Mouse (Mus musculus) stomach, postnatal 0 days (tissue): Measurements from ENCODE around the gene Txndc12. TPM values are rescaled to one million over a fixed set of nuclear protein-coding genes. Genes with fewer than 3 reads are reported as not detected.

Experiments used
- ATAC-seq: fragments of 200-750 bp; cut with Nextera tagmentation; 2 replicates; pipeline ENCODE4 v1.8.0; 2017; ENCODE audit not compliant: low FRiP score, low TSS enrichment
- DNase-seq: peaks from one replicate; pipeline ENCODE4 v3.0.0-alpha.2; 2016; ENCODE audit warnings: low spot score
- H3K27ac ChIP-seq: fragments of 300-500 bp; sonication (generic); replicated peaks from 2 replicates; pipeline ENCODE4 v1.5.1; 2014; ENCODE audit warnings: mild to moderate bottlenecking, control low read depth
- H3K27me3 ChIP-seq: fragments of 300-500 bp; sonication (generic); 2 replicates; pipeline ENCODE4 v1.6.1; 2014; ENCODE audit warnings: low read length; ENCODE audit not compliant: control insufficient read depth, insufficient read depth
- H3K36me3 ChIP-seq: fragments of 300-500 bp; sonication (generic); 2 replicates; pipeline ENCODE4 v1.6.1; 2014; ENCODE audit warnings: low read length, mixed read lengths; ENCODE audit not compliant: control insufficient read depth, insufficient read depth
- H3K4me1 ChIP-seq: fragments of 300-500 bp; sonication (generic); replicated peaks from 2 replicates; pipeline ENCODE4 v1.6.1; 2014; ENCODE audit warnings: antibody characterized with exemption; ENCODE audit not compliant: control insufficient read depth, insufficient read depth
- H3K4me2 ChIP-seq: fragments of 300-500 bp; sonication (generic); replicated peaks from 2 replicates; pipeline ENCODE4 v1.6.1; 2014; ENCODE audit warnings: low read depth, mild to moderate bottlenecking, control low read depth, moderate library complexity
- H3K4me3 ChIP-seq: fragments of 300-500 bp; sonication (generic); 2 replicates; pipeline ENCODE4 v1.5.1; 2014; ENCODE audit warnings: low read depth, low read length, control low read depth
- H3K9ac ChIP-seq: fragments of 300-500 bp; sonication (generic); 2 replicates; pipeline ENCODE4 v1.6.1; 2014; ENCODE audit warnings: mild to moderate bottlenecking, low read length, control low read depth, mixed read lengths
- H3K9me3 ChIP-seq: fragments of 300-500 bp; sonication (generic); 2 replicates; pipeline ENCODE4 v1.6.1; 2016; ENCODE audit warnings: low read length; ENCODE audit not compliant: control insufficient read depth
- CTCF ChIP-seq: IDR thresholded peaks from 2 replicates; pipeline ENCODE4 v1.5.1; 2016; ENCODE audit warnings: antibody characterized with exemption, low read depth, mild to moderate bottlenecking, moderate library complexity
- EP300 ChIP-seq: optimal IDR thresholded peaks from 2 replicates; pipeline ENCODE3; 2016; ENCODE audit warnings: antibody characterized with exemption
- WGBS: fragments of 180-500 bp; shearing (Covaris S2); extraction: QIAGEN DNeasy Blood & Tissue Kit; methylation state at CpG from one replicate; pipeline ENCODE4 v1.1.7; 2014; 5-methylcytosine and 5-hydroxymethylcytosine counted together
- polyA plus RNA-seq: library from polyadenylated mRNA; unstranded; fragments of >200 nt; fragmentation: Nextera tagmentation; extraction: Ambion mirVana; gene quantifications from 2 replicates; pipeline ENCODE4 v1.2.1, GENCODE M21; 2015

The Txndc12 gene
- polyA plus RNA-seq, 1 experiment from 2014 or later = 66.7 TPM

DNA sequence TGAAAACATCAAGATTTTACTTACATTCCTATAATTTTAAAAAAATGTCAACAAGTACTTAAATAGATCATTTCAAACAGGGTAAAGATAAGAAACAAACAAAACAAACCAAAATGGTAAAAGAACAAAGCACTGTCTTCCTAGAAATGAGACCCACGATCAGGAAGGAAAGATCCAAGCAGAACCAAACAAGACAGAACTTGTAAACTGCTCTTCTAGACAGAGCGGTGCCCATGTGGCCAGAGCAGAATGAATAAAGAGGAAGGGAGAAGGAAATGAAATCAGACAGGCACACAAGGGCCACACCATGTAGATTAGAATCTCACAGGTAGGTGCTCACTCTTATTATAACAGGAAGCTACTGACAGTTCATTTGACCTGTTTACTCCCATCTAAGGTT is 7.8 kb upstream of the Txndc12 start:
- TF ChIP-seq CTCF = no peak
- no peak for TF ChIP-seq EP300

DNA sequence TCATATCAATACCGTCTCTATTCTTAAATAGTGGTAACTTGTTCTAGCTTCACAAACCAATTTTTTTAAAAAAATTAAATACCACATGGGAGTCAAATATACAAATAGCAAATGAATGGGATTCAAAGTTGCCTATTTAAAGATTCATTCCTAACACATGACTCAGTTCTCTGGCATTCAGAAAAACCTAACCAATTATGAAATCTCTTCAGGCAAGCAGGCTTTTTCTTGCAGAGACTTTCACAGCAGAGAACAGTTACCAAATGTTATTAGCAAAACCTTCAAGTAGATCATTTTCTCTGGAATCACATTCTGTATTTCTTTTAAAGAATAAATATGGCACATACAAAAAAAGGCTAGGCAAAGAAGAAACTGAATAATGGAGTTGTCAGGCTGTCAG is 3.7 kb upstream of the Txndc12 start:
- Histone ChIP-seq H3K4me3 (no peak overlapping the region), H3K4me1 (no peaks in the 10 kb centered on the region; the same call in 1 of the 2 replicates), H3K27me3 (no peaks in the 10 kb centered on the region), H3K4me2 (no peak overlapping the region), H3K27ac (no peak overlapping the region), H3K9ac (no peak overlapping the region), H3K36me3 (peaks cover 8% of the 10 kb centered on the region; the same call in 1 of the 2 replicates), H3K9me3 (no peaks in the 10 kb centered on the region)
- 66% methylated on average over 1 of the region's 1 CpGs for WGBS
- DNase-seq (no peak), ATAC-seq (no peak)
- TF ChIP-seq EP300 (no peak), CTCF (no peak)

More for the DNA sequence above, 7.8 kb upstream of the Txndc12 start:
- no peak overlapping the region for H3K4me3 ChIP-seq
- DNase-seq (no peak), ATAC-seq (no peak)
- no peaks in the 10 kb centered on the region for H3K4me1 ChIP-seq
- H3K27ac ChIP-seq = no peak overlapping the region
- H3K36me3 ChIP-seq = peaks cover 18% of the 10 kb centered on the region; the same call in 1 of the 2 replicates
- 71% methylated on average over 2 of the region's 2 CpGs for WGBS
- H3K4me2 ChIP-seq = no peak overlapping the region
- H3K27me3 ChIP-seq = no peaks in the 10 kb centered on the region
- no peaks in the 10 kb centered on the region for H3K9me3 ChIP-seq
- H3K9ac ChIP-seq = no peak overlapping the region

DNA sequence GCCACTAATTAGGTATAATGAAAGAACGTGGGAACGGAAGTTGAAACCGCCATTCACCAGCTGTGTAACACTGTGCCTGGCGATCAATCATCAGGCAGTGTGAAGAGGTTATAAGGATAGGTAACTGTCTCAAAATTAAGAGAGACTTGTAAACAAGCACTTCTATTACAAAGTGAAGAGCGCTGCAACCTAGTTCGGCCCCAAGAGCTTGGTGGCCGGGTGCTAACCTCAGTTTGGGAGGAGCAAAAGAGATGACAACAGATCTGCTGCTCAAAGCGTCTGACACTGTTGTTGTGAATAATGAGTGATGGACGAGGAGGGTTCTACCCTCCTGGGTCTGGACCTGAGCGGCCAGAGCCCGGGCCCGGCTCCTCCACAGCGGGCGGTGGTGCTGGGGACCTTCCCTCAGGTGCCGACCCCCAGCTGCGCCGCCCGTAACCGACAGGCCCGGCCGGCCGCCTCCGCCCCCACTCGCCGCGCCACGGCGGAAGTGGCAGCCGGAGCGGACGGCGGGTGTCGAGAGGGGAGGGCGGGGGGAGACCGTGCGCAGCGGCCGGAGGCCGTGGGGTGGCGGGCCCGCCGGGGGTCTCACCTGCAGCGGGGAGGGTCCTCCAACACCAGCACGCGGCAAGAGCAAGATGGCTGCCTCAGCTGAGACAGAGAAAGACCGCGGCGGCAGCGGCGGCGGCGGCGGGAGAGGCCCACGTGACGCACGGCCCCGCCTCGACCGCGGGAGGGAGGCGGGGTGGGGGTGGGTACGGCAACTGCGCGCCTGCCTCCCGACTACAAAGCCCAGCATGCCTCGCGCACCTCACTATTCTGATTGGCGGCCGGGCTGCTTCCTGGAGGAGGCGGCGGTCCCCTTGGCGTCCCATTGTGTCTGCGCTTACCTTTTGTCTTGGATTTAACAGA is 1.2 kb upstream of the Txndc12 start, which contains the start of gene Btf3l4:
Gene Btf3l4 (minus strand): TSS at position 699 of the 912 bp plus-strand sequence.
- Histone ChIP-seq H3K4me2 (peak within 1 kb of the TSS; percentile 72), H3K4me1 (no peaks in the 10 kb centered on the region; the same call in 1 of the 2 replicates), H3K27ac (peak within 1 kb of the TSS; percentile 93), H3K27me3 (no peaks in the 10 kb centered on the region), H3K9me3 (no peaks in the 10 kb centered on the region), H3K36me3 (0 out of 2 replicates have a peak, but pooled peaks cover 2% of the 10 kb centered on the region), H3K4me3 (peak within 1 kb of the TSS; percentile 94), H3K9ac (peak within 1 kb of the TSS; percentile 98)
- WGBS = under 1% methylated on average over 52 of the region's 73 CpGs
- TF ChIP-seq CTCF = no peak
- ATAC-seq (peak; percentile 95), DNase-seq (peak; percentile 97)

DNA sequence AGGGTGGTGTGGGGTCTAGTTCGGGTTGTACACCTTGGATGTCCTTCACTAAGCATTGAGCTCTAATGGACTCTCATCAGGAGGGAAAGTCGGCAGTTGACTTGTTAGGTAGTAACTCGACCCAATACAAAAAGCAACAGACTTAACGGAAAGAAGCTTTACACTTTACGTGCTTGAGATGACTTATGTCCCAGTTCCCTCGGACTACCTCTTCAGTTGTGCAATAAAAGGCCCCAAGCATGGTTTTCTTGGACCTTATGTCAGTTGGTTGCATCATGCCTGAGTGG is 630 bp upstream of the Txndc12 start:
- Histone ChIP-seq H3K9me3 (no peaks in the 10 kb centered on the region), H3K4me1 (no peaks in the 10 kb centered on the region; the same call in 1 of the 2 replicates), H3K27me3 (no peaks in the 10 kb centered on the region), H3K4me3 (peak overlapping the region; percentile 94), H3K4me2 (peak overlapping the region; percentile 72), H3K27ac (peak overlapping the region; percentile 93), H3K36me3 (no peaks in the 10 kb centered on the region), H3K9ac (peak overlapping the region; percentile 98)
- no peak for TF ChIP-seq EP300
- TF ChIP-seq CTCF = no peak
- DNase-seq (no peak), ATAC-seq (peak; percentile 59; the same call in 1 of the 2 replicates)
- 0% methylated on average over 6 of the region's 6 CpGs for WGBS

DNA sequence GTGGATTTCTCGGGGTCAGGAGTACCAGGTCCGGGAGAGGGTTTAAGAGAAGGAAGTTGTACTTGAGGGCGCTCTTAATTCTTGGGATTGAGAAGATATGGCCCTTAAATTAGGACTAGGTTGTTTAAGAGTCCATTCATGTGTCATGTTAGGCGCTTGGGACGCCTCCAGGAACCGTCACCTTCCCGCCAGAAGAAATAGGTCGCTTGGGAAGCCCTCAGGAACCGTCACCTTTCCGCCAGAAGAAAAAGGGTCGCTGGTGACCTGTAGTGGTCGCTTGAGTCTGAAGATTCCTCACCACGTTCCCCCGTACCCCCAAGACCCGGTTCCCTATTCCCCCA is 540 bp downstream of the Txndc12 start:
- Histone ChIP-seq H3K4me2 (peak overlapping the region; percentile 72), H3K27me3 (no peaks in the 10 kb centered on the region)
- no peak for ATAC-seq

DNA sequence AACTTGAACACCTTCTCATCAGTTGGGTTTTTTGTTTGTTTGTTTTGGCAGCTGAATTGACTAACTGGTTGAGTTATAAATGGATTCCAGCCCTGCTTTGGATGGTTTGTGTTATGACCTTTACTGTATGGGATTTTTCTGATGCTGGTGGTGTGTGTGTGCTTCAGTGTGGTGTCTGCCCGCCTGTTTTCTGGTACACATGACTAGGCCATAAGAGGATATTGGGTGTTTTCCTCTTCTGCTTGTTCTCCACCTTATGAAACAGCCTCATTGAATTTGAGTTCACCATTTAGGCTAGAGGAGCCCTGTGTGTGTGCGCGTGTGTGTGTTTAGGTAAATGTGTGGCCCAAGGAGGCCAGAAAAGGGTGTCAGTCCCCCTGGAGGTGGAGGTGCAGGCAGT is 1.1 kb downstream of the Txndc12 start:
- ATAC-seq = no peak
- peak overlapping the region; percentile 72 for H3K4me2 ChIP-seq
- no peaks in the 10 kb centered on the region for H3K27me3 ChIP-seq
- no peaks in the 10 kb centered on the region; the same call in 1 of the 2 replicates for H3K36me3 ChIP-seq
- no peaks in the 10 kb centered on the region; the same call in 1 of the 2 replicates for H3K4me1 ChIP-seq
- peak overlapping the region; percentile 74 for H3K9ac ChIP-seq
- TF ChIP-seq EP300 (no peak), CTCF (no peak)
- no peaks in the 10 kb centered on the region for H3K9me3 ChIP-seq
- peak overlapping the region; percentile 94 for H3K4me3 ChIP-seq
- DNase-seq = peak; percentile 44
- H3K27ac ChIP-seq = peak overlapping the region; percentile 93; the same call in 1 of the 2 replicates
- WGBS = 54% methylated on average over 3 of the region's 3 CpGs

More for the DNA sequence above, 540 bp downstream of the Txndc12 start:
- Histone ChIP-seq H3K4me3 (peak overlapping the region; percentile 94), H3K36me3 (no peaks in the 10 kb centered on the region), H3K4me1 (no peaks in the 10 kb centered on the region; the same call in 1 of the 2 replicates), H3K9ac (peak overlapping the region; percentile 74), H3K9me3 (no peaks in the 10 kb centered on the region), H3K27ac (peak overlapping the region; percentile 93)
- no peak for TF ChIP-seq CTCF
- TF ChIP-seq EP300 = no peak
- WGBS = 0% methylated on average over 15 of the region's 15 CpGs
- DNase-seq = peak; percentile 23
